Mouse (Mus musculus): ENCODE data around the gene Naip5.
"Not testable (repeated sequence)": the region's sequence is repeated elsewhere in the genome, so short reads cannot be mapped to it uniquely, and the experiment has no call there.

Gene Naip5

DNA sequence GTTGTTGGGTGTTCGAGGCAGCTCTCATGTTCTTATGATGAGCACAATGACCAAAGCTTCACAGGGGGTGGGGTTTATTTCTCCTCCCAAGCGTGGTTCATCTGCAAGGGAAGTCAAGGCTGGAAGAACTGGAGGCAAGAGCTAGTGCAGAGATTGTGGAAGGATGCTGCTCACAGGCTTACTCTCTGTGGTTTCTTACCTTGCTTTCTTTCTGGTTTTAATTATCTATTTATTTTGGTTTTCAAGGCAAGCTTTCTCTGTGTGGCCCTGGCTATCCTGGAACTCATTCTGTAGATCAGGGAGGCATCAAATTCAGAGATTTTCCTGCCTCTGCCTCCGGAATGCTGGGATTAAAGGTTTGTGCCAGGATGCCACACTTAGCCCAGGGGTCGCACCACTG, at the start of gene Naip5:
TSS of gene Naip5 (minus strand) at position 101 of the 400 bp plus-strand sequence.
- DNase-seq (ENCODE audit: low spot score in 2 of 2): not testable (repeated sequence)

DNA sequence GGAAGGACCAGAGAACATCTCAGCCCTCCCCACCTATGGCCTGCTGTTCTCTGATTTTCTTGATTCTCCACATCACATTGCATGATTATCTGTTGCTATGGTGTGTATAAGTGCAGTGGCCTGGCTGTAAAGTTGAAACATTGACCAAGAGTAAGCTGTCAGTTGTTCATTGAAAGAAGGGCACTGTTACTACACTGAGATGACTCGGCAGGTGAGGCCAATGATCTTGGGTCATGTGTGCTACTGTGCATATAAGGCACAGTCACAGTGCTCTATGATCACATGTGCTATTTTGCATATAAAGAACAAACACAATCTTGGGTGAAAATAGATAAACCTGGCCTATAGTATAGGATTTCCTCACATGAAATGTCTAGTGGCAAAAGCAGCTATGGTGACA, 38.5 kb upstream of the Naip5 start:
- no peak for DNase-seq (ENCODE audit: low spot score in 2 of 2)

DNA sequence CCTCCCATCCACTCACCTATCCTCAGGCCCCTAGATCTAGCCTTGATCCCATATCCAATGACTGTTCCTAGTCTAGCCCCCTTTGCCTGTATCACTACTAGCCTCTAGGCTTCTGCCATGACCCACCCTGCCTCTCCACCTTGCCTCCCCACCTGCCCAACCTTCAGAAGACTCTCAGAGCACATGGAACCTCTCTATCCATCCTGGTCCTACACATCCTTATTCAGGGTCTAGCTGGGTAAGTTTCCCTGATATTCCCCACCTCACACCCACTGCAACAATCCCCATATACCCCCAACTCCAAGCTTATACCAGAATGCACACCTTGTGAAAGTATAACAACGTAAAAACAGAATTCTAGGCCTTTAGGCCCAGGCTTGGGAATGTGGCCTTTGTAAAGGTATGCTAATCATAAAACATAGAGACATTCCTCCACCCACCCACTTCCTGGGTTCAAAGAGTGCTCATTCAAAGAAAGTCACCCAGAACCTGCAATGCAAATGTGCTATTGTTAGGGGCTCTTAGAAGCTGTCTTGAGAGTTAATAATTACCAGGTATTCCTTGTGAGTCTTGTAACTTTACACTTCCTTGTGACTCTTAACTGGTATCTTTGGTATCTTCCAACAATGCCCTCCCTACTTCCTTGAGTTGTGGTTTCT, 25.5 kb upstream of the Naip5 start:
- not testable (repeated sequence) for DNase-seq (ENCODE audit: low spot score in 2 of 2)

DNA sequence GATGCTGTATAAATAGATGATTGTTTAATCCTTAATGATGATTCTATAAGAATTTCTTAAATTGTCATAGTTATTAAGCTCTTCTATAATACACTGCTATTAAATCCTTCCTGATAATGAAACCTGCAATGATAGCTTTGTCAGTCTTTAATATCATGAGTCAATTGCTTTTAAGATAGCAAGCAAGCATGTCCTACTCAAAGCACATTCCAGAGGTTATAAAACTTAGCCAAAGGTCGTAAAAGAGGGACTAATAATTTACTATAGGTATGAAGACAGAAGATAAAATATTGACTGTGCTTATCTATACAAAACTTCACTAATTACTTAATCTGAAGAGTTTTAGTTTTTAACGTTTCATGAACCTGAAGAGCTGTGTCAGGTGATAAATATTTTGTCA, 10.9 kb upstream of the Naip5 start:
- not testable (repeated sequence) for DNase-seq (ENCODE audit: low spot score in 2 of 2)

DNA sequence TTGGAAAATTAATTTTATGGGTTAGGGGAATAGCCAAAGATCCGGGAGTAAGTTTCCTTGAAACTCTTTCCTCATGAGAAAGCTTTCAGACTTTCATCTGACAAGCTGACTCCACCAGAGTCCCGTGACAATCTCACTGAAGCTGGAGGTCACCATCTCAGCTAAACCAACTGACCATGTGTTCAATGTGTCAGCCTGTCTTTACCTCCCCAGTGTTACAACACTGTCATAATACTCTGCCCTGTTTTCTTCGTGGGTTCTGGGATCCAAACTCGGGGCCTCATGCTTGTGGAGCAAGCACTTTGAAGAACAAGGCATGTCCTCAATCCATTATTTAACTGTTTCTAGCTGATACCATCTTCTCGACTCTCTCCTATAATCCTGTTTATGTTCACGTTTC, 9.8 kb upstream of the Naip5 start:
- DNase-seq (ENCODE audit: low spot score in 2 of 2): not testable (repeated sequence)

DNA sequence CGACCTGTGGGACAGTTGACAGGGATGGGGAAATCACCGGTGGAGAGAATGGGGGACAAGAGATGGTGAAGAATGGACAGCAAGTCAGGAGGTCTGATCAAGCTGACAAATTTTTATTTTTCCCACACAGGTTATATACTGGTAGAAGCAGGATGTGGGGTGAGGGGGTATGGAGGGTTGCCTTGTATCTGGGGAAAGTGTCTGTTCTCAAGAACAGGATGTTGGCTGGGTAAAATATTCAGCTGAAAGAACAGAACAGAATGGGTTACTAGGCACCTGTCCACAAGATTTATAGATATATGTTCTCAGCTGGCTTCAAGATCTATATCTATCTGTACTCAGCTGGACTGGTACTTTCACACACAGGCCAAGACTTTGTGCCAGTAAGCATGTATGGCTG, 5.8 kb upstream of the Naip5 start:
- DNase-seq (ENCODE audit: low spot score in 2 of 2): not testable (repeated sequence)

DNA sequence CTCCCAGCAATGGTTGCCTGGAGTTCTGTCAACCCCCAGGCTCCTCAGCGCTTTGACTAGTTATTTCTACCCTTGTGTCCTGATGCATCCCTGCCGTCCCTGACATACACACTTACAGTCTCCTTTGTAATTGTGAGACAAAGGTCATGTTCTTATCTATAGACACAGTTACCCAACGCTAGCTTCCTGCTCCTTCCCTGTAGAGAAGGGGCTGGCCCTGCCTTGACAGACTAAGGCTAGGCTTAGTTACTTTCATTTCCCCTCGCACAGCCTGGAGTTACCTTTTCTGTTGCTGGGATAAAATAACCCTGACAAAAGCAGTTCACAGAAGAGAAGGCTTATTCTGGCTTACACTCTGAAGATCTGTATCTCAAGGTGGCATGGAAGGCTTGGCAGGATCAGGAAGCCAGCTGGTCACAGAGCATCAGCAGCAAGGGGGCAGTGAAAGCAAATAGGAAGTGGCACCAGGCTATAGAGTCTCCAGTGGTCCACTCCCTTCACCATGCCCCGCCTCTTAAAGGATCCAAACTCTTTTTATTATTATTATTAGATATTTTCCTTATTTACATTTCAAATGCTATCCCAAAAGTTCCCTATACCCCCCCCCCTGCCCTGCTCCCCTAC, 885 bp upstream of the Naip5 start:
- DNase-seq (ENCODE audit: low spot score in 2 of 2): not testable (repeated sequence)

DNA sequence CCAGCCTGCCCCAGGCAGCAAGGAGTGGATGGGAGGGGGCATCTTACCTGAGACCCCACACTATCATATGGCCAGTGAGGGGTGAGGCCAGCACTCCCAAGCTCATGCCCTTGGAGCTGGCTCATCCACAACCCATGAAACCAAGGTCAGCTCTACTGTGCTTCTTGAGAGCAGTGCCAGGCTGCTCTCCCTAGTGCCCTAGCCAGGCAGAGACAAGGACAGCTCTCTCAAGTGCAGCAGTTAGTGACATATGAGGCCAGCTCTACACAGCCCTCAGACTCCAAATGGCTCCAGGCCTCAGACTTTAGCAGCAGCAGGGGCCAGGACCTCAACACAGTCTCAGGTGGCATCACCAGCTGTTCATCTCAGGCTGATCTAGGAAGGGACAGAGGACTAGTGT, 2.4 kb downstream of the Naip5 start:
- no peak for DNase-seq (ENCODE audit: low spot score in 2 of 2)

DNA sequence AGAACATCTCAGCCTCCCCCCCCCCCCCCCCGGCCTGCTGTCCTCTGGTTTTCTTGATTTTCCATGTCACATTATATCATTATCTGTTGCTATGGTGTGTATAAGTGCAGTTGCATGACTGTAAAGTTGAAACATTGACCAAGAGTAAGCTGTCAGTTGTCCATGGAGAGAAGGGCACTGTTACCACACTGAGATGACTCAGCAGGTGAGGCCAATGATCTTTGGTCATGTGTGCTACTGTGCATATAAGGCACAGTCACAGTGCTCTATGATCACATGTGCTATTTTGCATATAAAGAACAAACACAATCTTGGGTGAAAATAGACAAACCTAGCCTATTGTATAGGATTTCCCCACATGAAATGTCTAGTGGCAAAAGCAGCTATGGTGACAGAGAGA, 32.4 kb downstream of the Naip5 start:
- not testable (repeated sequence) for DNase-seq (ENCODE audit: low spot score in 2 of 2)

DNA sequence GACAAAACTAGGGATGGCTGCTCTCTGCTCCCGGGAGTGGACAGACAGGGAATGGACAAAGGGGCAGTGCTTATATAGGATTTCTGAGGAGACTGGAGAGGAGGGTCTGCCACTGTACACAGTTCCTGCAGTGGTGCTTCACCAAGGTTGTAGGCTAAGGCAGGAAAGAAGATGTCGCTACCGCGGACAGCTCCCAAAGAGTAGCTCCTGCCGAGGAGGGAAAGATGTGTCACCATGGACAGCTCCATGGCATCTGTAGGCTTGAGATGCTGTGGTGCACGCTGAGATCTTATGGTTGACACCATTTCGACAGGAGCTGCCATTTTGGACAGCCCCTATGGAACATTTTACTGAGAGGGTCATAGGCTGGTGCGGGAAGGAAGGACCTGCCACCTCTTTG, 35.6 kb downstream of the Naip5 start:
- no peak for DNase-seq (ENCODE audit: low spot score in 2 of 2)

DNA sequence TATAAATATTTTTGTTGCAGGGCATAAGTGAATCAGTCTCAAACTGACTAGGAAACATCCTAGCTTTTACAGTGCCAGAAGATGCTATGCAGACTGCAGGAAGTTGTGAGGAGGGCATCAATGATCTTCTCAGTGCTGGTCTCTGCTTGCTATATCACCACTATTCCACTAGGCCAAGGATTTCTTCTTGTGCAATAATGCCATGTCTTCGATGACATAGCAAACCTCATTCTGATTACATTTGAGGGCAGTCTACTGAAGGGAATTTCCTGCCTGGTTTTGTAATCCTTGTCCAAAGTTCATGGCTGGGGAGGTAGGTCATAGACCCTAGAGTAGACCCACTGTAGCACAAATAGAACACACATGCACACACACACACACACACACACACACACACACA, 42.8 kb downstream of the Naip5 start:
- DNase-seq (ENCODE audit: low spot score in 2 of 2): no peak

DNA sequence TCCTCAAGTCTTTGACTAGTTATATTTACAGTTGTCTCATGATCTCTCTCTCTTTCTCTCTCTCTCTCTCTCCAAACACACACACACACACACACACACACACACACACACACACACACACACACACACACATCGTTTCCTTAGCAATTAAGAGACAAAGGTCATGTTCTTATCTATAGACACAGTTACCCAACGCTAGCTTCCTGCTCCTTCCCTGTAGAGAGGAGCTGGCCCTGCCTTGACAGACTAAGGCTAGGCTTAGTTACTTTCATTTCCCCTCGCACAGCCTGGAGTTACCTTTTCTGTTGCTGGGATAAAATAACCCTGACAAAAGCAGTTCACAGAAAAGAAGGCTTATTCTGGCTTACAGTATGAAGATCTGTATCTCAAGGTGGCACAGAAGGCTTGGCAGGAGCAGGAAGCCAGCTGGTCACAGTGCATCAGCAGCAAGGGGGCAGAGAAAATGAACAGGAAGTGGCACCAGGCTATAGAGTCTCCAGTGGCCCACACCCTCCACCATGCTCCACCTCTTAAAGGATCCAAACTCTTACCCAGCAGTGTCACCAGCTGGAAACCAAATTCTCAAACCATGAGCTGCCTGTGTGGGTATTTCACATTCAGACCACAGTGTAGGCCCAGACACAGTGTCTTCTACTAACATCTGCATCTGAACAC, 44.3 kb downstream of the Naip5 start, which contains the start of gene Naip2:
TSS of gene Naip2 (minus strand) at position 434 of the 675 bp plus-strand sequence.
- not testable (repeated sequence) for DNase-seq (ENCODE audit: low spot score in 2 of 2)

DNA sequence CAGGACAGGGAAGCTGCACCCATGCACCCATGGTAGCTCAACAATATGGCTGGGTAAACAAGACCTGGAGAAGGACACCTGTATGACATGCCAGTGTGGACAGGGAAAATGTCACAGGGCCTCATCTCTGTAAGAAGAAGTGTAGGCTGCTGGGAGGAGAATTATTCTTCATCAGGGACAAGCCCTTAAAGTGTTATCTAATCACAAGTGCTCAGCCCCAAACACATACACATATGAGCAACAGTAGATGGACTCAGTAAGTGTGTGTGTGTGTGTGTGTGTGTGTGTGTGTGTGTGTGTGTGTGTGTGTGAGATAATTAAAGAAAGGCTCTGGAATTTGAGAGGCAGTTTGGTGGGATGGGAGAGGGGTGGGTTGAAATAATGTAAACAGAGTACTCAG, 45.3 kb downstream of the Naip5 start:
- DNase-seq (ENCODE audit: low spot score in 2 of 2): no peak

DNA sequence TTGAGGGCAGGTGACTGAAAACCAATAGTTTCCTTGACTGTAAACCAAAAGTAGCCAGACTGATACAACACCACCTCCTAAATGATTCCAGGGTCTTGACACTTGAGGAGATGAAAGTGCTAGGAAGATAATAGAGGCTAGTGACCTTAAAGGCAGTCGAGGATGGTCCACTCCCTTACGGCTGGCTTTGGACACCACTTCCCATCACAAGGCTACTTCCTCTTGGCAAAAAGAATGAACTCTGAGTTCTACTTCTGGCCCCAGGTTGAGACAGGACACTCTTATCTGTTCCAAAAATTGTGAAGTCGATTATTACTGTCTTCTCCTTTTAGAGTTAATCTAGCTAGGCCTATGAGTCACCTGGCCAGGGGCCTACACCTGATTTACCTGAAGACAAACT, 50.7 kb downstream of the Naip5 start:
- no peak for DNase-seq (ENCODE audit: low spot score in 2 of 2)

DNA sequence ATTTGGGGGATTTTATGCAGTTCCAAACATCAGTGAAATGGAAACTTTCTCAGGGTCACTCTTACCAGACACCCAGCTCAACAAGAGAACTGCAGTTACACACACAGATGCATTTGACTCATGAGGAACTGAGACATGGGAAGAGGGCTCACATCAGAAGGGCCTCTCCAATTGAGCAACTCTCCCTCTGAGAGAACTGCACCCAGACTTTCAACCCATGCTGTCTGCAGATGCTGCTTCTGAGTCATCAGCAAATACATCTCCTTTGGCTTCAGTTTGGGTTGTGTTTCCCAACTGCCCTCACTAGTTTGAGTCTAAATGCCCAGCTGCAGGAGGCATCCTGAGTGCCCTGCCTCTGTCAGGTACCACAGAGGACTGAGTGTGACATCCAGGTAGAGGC, 63.0 kb downstream of the Naip5 start:
- not testable (repeated sequence) for DNase-seq (ENCODE audit: low spot score in 2 of 2)

DNA sequence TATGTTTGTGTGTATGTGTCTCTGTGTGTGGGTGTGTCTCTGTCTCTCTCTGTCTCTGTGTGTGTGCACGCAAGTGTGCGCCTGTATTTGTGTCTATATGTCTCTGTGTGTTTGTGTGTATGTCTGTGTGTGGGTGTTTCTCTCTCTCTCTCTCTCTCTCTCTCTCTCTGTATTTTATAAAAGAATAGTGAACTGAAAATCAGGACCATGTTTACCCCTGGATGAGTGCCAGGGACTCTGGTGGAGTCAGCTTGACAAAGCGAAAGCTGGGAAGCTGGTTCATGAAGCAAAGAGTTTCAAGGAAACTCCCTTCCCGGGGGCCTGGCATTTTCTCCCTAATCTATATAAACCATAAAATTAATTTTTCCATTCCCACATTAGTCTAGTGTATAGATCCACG, 71.8 kb downstream of the Naip5 start:
- DNase-seq (ENCODE audit: low spot score in 2 of 2): not testable (repeated sequence)

DNA sequence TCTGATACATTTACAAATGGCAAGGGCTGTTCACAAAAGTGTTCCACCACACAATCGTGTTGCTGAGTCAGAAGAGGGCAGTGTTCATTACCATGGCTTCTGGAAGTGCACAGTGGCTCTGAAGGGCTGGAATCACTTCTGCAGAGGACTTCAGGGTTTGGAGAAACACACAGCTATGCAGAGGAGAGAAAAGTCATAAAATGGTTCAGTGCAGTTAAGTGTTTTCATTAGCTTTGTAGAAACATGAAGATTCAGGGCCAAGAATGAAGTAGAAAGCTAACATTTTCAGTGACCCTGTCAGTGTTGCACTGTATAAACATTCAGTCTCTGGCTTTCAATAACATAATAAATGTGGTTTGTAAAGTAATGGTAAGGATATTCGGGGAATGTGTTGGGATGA, 79.7 kb downstream of the Naip5 start:
- not testable (repeated sequence) for DNase-seq (ENCODE audit: low spot score in 2 of 2)

DNA sequence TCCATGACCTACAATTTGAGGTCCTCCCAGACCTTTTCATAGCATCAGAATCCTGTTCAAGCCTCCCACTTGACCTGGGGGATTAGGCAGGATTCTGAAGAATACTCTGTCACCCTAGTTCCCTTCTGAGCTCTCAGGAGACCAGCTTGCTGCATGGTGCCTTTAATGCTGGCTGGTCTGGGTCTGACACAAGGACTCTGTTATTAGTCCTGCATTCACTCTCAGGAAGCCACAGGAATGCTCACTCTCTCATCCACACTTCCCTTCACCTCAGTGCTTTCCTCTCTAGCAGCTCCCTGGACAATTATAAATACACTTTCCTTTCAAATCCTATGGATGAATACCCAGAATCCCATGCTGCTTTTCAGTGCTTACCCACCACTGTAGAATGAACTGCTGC, 83.7 kb downstream of the Naip5 start:
- DNase-seq (ENCODE audit: low spot score in 2 of 2): not testable (repeated sequence)

All from frontal cortex, postnatal 36 days (tissue).